Mouse (Mus musculus) layer of hippocampus, adult 9-10 months (tissue): ENCODE data around the gene Slc39a7.
"Not testable (repeated sequence)": the region's sequence is repeated elsewhere in the genome, so short reads cannot be mapped to it uniquely, and the experiment has no call there.

Experiments used
- DNase-seq: peaks from one replicate; pipeline ENCODE4 v3.0.0; 2022; ENCODE audit warnings: low spot score

Slc39a7 gene

GRCm38 (mm10) chr17:34029890-34030595, 1.4 kb downstream of the Slc39a7 start:
- DNase-seq: no peak

DNA sequence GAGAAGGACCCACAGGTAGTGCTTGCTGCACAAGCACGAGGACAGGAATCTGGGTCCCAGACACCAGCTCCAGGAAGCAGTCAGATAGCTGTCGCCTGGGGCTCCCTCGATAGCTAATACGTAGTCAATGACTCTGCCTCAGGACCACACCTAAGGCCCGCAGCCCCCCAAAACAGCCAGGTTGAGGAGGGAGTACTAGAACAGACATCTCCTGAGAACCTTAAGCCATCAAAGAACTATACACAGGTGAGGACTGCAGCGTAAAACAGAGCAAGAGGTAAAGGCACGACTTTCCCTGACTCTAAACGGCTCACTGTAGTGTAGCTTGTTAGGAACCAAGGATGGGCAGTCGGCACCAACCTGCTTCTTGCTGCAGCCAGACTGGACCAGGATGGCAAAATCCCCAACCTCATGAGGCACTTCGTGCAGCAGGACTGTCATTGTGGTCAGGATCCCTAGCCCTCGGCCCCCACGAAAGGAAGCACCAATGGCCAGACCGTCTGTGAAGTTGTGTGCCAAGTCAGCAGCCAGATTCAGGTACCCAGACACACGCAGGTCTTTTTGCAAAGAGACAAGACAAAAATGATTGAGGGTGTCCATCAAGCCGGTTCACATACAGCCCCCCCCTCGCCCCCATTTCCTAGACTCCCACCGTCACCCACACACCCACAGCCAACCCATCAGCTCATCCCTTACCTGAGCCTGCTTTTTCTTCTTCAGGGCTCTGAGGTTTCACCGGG, 2.2 kb downstream of the Slc39a7 start:
- no peak for DNase-seq

DNA sequence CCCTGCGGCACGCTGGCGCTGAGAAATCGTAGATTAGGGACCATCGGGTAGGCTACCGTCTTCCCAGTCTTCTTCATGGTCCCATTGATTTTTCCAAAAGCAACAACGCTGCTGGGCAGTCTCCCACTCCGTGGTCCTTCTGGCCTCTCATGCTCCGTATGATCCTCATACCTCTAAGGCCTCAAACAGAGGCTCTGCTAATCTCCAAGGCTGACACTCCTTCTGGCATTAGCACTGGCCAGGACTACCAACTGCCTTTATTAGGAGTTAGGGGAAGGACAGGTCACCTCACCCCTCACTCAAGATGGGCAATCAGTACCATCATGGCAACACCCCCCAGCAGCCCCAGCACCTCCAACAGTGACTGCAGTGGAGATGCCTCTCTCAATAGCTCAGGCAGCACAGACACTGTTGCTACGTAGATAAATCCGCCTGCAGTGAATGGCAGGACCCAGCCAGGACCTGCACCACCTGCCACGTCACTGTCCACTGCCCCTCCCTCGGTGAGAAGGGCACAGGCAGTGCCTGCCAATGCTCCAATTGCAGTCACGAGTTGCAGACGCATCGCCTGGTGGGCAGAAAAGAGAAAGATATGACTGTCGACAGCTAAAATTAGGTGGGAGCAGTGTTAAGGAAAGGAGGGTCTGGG, 2.9 kb downstream of the Slc39a7 start:
- no peak for DNase-seq

DNA sequence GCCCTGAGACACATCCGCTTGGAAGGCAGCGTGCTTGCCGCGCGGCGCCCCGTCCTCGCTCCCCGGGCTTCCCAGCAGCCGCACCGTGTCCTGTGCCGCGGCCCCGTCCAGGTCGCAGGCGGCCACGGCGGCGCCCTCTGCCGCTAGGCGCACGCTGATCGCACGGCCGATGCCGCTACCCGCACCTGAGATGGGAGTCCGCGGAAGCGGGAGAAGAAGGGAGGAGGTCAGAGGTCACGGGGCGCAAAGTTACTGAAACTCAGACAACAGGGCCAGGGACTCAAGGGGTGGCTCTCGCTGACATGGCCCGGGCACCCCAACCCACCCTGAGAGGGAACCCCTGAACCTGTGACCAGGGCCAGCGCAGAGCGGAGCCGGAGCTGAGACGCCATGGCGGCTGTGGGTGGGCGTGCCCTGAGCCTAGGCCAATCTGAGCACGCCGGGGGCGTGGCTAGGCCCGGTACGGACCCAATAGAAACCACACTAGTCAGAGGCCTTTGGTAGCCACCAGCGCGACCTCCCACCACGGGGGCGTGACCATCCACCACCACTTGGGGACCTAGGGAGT, 3.7 kb downstream of the Slc39a7 start, which contains the start of gene H2-Ke6:
H2-Ke6 (minus strand) TSS at position 405 of the 568 bp plus-strand sequence.
- peak; percentile 86 for DNase-seq

- no peak for DNase-seq
These were observed 4.4 kb downstream of the Slc39a7 start for GRCm38 (mm10) chr17:34026917-34027655.

- no peak for DNase-seq
These were observed 5.3 kb downstream of the Slc39a7 start for GRCm38 (mm10) chr17:34026221-34026620.

DNA sequence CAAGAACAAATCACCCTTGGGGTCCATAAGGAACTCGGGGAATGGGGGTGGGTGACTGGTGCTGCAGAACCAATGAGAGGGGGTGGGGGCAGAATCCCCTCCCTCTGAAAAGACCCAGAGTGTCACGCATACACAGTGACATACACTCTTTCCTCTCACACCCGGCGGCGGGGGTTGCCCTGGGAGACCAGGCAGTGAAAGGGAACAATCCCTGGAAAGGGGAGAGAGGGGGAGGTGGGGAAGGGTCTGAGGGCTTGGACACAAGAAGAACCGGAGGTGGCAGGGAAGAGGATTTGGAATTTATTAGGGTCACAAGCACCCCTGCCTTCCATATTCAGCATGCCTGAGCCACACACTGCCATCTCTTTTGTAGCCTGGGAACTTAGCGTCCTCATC, 5.7 kb downstream of the Slc39a7 start:
- no peak for DNase-seq

- no peak for DNase-seq
These were observed 6.4 kb downstream of the Slc39a7 start for GRCm38 (mm10) chr17:34024861-34025755.

GRCm38 (mm10) chr17:34024317-34024821, 7.1 kb downstream of the Slc39a7 start, which contains the start of gene Ring1:
Gene Ring1, minus strand, starts transcription at chr17:34024680.
- DNase-seq: no peak

DNA sequence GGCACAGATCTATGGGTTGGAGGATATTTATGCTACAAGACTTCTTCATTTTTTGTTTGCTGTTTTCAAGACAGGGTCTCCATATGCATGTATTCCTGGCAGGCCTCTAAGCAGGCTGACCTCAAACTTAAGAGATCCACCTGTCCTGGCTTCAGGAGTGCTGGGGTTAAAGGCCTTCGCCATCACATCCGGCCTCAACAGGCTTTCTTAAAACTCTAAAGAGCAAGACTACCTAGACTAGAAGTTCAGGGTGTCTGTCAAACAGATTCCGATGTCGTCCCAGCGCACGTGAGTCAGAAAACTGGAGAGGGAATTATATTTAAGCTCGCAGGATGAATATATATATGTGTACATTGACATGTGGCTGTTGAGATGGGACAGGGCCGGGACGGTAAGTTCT, 7.8 kb downstream of the Slc39a7 start:
- no peak for DNase-seq

DNA sequence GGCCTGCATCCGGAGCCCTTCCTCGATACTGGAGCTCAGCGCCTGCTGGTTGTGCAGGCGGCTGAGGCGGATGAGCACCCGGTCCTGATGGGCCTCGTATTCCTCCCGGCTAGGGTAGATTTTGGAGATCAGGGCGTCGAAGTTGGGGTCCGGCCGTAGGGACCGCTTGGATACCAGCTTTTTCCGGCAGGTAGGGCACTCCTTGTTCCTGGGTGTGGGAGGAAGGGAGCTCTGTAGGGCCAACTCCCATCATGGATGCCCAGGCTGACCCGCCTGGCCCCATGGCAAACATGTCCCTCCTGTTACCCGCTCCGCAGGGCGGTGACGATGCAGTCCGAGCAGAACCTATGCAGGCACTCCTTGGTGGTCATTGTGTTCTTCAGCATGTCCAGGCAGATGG, 8.5 kb downstream of the Slc39a7 start:
- DNase-seq: no peak

- DNase-seq: no peak
These were observed 9.1 kb downstream of the Slc39a7 start for GRCm38 (mm10) chr17:34022414-34022783.

DNA sequence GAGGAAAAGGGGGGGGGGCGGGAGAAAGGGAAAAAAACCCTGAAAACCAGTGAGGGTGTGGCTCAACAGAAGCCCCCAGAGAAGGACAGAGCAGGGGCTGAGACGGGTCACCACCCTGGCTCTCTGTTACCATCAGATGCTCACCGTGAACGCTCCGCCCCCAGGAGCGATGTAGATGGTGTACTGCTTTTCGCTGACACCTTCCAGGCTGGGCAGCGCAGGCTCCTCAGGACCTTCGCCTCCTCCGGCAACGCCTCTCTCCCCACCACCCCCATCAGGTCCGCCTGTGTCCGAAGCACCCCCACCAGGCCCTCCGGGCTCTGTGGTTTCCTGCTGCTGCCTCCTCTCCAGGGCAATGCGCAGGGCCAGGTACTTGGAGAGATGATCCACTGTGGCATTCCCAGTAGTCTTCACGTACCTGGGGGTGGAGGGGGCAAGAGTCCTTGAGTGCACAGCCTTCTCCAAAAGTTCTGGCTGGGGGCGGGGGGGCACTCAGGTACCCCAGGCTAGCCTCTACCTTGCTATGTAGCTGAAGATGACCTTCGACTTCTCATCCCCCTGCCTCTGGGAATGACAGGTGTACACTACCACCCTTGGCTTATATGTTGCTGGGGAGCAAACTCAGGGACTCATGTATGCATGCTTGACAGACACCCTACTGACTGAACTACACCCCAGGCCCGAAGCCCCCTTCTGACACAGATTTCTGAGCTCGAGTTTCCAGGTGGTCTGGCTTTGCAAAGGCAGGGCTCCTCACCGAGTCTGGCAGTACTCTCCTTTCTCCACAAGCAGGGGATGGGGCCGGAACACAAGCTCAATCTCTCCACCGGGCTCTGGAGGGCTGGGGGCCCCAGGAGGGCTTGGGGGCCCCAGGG, 9.7 kb downstream of the Slc39a7 start:
- DNase-seq: no peak

- no peak for DNase-seq
These were observed 18.0 kb downstream of the Slc39a7 start for GRCm38 (mm10) chr17:34013436-34013835.

GRCm38 (mm10) chr17:34010156-34010555, 21.3 kb downstream of the Slc39a7 start:
- no peak for DNase-seq

GRCm38 (mm10) chr17:34006570-34006969, 24.9 kb downstream of the Slc39a7 start:
- no peak for DNase-seq

GRCm38 (mm10) chr17:34003426-34003825, 28.1 kb downstream of the Slc39a7 start:
- no peak for DNase-seq

- not testable (repeated sequence) for DNase-seq
These were observed 30.7 kb downstream of the Slc39a7 start for GRCm38 (mm10) chr17:34000796-34001195.

GRCm38 (mm10) chr17:34000150-34000537, 31.3 kb downstream of the Slc39a7 start, which contains the start of gene H2-K1:
Gene H2-K1, minus strand, starts transcription at chr17:34000347.
- DNase-seq: peak; percentile 77
